Mouse (Mus musculus): ENCODE measurements around the gene Miga2.

DNA sequence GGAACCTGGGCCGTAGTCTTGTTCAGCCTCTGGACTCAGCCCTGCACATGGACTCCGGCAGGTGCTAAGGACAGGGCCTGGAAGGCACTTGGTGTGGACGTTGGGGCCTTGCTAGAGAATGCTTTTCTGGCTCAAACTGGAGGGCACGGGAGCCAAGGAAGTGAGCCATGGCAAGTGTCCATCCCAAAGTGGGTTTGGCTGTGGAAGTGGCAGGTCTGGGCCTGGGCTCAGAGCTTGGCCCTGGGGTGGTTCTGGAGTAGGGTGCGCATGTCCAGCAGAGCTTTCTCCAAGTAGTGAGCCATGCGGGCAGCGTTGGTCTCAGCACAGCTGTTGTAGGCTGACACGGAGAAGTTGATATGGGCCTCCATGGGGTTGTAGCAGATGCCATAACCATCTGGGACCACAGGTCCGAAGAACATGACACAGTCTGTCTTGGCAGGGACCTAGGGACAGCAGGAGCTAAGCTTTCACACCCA lies 38.4 kb downstream of the Miga2 start:
- TF ChIP-seq CTCF (IDR thresholded peaks at IDR 0.05; ENCODE audit: control insufficient read depth, insufficient read depth, insufficient replicate concordance, low read depth, low read length), result no peak
- no peak for TF ChIP-seq POLR2A (IDR thresholded peaks at IDR 0.05; ENCODE audit: control insufficient read depth, low read depth, low read length)
